Mouse (Mus musculus) skeletal muscle tissue, adult 2 months (tissue): ENCODE data around the gene Olfr641.

Source experiments
- DNase-seq: peaks from one replicate; pipeline ENCODE4 v3.0.0-alpha.2; 2012; ENCODE audit warnings: low read depth, low spot score

Gene Olfr641

DNA sequence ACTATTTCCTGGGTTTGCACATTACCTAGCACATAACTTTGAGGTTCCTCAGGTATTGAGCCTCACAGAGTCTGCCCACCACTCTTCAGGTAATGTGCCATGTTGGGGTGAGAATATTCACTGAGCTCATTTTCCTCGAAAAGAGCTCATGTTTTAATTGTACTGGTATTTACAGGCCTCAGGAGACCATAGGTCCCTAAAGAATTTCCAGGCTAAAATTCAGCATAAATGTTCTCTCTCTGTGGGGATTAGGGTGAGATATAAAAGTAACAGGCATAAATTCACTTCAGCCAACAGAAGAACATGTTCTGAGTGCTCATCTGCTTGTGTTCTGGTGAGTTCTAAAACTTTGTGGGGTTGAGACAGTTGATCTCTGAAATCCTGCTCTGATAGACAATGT is at the start of gene Olfr641:
Gene Olfr641 (plus strand): TSS at position 301 of the 400 bp plus-strand sequence.
- DNase-seq: no peak

DNA sequence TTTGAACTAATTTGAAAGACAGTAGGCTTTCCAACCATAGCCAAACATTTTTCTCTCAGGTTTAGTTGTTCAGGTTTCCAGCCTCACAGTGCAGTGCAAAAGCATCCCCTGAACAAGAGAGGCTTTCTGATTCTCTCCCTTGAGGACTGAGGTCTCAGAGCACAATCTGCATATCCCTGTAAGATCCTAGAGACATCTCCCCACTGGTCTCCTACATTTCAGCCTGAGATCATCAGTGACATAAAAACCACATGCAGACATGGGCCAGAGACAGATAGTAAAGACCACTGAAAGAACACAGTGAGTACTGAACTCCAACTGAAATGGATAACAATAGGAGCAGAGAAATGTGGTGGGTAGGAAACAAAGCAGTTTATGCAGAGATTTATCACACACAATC is 36.8 kb upstream of the Olfr641 start, which contains the start of gene Olfr638:
Gene Olfr638 (plus strand): TSS at position 301 of the 400 bp plus-strand sequence.
- no peak for DNase-seq

DNA sequence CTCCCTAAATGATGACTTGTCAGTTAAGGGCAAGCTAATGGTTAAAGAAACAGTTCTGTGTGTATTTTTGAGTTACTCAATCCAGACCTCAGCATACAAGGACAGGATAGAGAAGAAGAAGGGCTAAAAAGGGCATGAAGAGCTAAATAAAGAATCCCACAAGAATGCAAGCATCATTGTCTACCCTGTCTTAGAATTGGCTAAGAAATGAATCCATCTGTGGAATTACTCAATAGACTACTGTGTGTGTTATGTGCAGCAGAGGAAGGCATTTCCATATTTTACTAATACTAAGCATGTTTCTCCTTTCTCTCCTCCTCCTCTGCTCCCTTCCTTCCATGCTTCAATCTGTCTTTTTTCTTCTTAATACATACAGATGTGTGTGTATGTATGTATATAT is 36.1 kb upstream of the Olfr641 start:
- no peak for DNase-seq

DNA sequence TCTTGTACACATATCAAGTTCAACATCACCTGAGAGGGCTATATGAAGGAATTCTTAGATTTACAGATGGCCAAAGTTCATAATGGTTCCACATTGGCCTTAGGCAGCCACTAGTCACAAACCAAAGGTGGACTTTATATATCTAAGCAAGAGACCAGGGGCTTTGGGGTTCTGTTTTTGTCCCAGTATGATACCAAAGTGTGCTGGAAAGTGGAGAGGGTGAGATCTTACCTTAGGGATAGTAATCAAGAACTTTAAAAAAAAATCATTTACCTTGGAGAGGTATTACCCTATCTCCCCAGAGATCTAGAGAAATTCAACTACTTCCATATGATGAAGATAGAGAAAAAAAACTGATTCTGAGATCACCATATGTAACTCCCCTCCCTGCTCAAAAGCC is 18.0 kb upstream of the Olfr641 start, which contains the start of gene Olfr639:
Gene Olfr639 (minus strand): TSS at position 101 of the 400 bp plus-strand sequence.
- no peak for DNase-seq

DNA sequence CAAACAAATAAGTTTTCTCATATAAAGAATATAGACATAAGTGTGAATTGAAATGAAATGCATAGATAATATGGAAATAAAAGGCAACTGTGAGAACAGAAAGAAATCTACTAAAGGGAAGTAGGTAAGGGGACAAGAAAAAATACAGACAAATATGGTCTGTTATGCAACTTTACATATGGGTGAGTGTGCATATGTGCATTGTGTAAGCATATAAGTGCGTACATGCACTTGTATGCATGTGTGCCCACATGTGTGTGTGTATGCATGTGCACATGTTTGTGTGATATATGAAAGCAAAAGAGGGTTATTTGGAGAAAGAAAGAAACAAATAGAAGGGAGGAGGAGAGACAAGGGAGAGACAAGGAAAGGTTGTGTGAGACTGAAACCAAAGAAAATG is 16.3 kb upstream of the Olfr641 start:
- no peak for DNase-seq

DNA sequence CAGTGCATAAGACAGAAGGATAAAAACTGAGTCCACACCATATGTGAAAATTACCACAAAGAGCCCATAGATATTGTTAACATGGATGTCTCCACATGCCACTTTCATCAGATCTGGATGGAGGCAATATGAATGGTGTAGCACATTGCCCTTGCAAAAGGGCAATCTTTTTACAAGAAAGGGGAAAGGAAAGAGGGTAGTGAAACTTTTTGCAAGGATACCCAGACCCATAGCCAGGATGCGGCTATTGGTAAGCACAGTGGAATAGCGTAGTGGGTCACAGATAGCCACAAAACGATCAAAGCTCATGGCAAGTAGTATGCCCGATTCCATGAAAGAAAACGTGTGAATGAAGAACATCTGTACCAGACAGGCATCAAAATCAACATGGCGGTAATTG is 13.6 kb upstream of the Olfr641 start:
- DNase-seq: no peak

DNA sequence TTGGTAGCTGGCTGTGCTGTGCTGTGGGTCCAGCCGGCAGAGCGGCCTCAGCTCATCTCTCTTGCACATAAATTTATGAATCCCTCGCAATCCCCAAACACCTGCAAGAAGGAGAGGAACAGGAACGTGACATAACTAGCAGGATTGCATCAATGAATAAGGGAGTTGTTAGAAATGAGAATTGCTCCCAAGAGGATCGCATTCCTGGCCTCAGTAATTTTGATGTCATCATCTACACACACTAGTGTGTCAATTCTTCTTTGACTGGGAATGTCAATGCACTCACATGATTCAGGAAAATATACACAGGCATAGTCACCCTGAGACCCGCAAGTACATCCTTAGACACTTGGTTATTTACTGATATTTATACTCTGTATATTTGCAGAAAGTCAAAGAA is 9.8 kb upstream of the Olfr641 start, which contains the start of gene Olfr640:
Gene Olfr640 (minus strand): TSS at position 101 of the 400 bp plus-strand sequence.
- DNase-seq: no peak

DNA sequence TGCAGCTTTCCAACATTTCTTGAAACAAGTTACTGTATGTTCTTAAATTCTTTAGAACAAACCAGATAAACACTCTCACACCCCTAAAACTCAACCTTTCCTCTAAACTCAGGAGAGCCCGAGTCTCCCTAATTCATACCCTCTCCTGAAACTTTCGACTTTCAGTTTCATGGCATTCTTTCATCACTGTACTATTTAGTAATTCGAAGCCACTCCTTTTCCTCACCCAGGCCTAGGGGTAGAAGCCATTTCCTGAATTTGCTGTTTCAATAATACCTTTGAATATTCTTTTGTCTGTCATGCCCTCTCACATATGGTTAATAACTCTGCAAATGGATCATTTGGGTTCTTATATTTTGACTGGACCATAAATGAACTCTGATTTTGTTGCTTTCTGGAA is 8.3 kb upstream of the Olfr641 start:
- no peak for DNase-seq

DNA sequence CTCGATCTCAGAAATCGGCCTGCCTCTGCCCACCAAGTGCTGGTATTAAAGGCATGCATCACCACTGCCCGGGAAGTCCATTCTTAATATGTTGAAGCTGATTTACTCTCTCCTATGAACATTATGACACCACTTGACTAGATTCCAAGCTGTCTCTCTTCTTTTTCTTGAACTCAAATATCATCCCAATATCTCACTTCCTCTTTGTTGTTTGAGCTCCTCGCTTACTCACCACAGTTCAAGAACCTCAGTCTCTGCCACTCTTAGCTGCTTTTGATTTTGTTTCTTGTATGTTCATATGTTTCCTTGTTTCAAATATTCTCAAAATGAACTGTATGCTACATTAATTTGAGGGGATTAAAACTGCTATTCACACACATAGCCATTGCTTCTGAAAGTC is 15.5 kb downstream of the Olfr641 start:
- no peak for DNase-seq

DNA sequence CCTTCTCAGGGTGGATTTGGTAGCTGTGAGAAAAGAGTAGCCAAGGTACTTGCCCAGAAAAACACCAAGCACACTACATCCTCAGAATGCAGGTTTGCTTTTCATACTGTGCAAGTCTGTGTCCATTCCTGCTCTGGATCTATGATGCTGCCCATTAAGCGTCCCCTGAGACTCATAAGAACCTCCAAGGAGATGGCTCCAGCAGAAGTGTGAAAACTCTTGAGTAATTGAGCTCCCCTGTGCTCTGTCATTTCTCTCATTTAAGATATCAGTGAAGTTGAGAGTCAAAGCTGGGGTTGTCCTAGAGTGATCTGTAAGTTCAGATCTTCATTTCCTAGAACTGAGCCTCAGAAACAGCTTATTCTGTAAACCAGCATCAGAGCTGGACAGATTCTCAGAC is 17.3 kb downstream of the Olfr641 start, which contains the start of gene Olfr642:
Gene Olfr642 (minus strand): TSS at position 101 of the 400 bp plus-strand sequence.
- DNase-seq: no peak

DNA sequence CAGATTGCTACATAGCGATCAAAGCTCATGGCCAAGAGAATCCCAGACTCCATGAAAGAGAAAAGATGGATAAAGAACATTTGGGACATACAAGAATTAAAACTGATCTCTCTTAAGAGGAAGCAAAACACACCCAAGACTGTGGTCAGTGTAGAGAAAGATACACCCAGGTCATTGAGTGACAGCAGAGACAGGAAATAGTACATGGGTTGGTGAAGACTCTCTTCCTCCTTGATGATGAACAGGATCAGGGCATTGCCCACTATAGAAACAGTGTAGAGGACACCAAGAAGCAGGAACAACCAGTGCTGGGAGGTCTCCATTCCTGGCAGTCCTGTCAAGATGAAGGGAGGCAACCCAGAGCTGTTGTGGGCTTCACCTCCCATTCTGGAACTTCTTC is 24.0 kb downstream of the Olfr641 start:
- no peak for DNase-seq

DNA sequence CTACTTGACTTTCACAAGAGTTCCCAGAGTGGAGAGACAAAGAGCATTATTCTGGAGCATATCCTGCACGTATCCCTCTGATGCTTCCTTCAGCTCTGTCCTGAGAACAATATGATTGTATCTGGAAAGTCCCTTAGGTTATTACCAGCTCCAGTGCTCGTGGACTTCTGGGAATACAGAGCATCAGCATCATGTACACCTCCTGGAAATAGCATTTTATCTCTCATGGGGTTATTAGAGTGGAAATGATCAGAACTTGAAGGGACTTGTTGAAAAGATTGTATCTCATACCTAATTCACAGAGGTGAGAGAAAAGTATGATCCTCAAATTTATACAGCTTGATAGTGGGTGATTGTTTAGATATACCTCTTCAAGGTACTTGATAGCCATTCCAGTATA is 26.1 kb downstream of the Olfr641 start, which contains the start of gene 4930516K23Rik:
Gene 4930516K23Rik (minus strand): TSS at position 101 of the 400 bp plus-strand sequence.
- no peak for DNase-seq

DNA sequence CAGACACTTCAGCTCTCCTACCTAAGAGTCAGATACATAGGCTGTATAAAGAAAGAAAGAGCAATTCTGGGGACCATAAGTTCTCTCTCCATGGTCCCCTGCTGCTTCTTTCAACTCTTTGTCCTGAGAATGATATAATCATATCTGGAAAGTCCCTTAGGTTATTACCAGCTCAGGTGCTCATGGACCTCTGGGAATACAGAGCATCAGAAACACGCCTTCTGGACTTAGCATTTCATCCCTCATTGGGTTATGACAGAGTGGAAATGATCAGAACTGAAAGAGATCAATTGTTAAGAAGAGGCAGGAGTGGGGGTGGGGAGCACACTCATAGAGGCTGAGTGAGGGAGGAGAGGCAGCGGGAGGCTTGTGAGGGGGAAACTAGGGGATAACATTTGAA is 36.5 kb downstream of the Olfr641 start, which contains the start of gene Olfr644:
Gene Olfr644 (minus strand): TSS at position 101 of the 400 bp plus-strand sequence.
- no peak for DNase-seq

DNA sequence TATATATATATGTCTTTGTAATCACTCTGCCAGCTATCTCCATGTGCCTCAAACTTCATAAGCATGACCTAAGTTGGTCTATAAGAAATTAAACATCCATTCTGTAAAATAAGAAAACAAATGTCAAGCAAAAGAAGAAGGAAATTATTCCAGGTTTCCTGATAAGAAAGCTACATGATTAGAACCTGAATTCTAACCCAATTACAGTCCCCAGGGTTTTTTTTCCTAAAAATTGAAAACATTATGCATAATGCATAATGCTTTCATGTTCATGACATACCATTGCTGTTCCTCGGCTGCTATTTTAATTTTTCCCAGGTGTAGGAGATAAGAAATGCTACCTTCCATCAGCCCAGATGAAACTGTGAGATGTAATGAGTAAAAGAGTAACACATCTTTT is 50.1 kb downstream of the Olfr641 start, which contains the start of gene Olfr645:
Gene Olfr645 (minus strand): TSS at position 101 of the 400 bp plus-strand sequence.
- DNase-seq: no peak
